Mouse (Mus musculus) gastrocnemius, postnatal 10 days (tissue): ENCODE measurements around the gene Rdh14. TPM values are rescaled to one million over a fixed set of nuclear protein-coding genes. Genes with fewer than 3 reads are reported as not detected.

Experiments used
- DNase-seq: peaks from one replicate; pipeline ENCODE4 v3.0.0; 2021; ENCODE audit warnings: mixed read lengths
- long read RNA-seq, 2 experiments: library from polyadenylated mRNA; stranded (forward); transcript quantifications; one replicate each; pipeline ENCODE4 v2.0.0; 2021
- total RNA-seq, 2 experiments: library from RNA; stranded (reverse); gene quantifications; 2 replicates each; pipeline ENCODE4 v1.2.3; 2021

Gene Rdh14
- total RNA-seq, result 10 to 100 TPM; 31.3 to 36.5 TPM
- long read RNA-seq, experiment 1, transcript Rdh14-201 (2 exons, 1,480 nt), result major isoform, 49 of 60 reads
- long read RNA-seq, experiment 1, partial matches to known transcripts, result 0 of 60 reads
- long read RNA-seq, experiment 1, other reads (novel, unspliced or antisense), result 11 of 60 reads
- long read RNA-seq, experiment 2, transcript Rdh14-201 (2 exons, 1,480 nt), result major isoform, 60 of 65 reads
- long read RNA-seq, experiment 2, partial matches to known transcripts, result 0 of 65 reads
- long read RNA-seq, experiment 2, other reads (novel, unspliced or antisense), result 5 of 65 reads

- DNase-seq, result peak; percentile 93
Measured at GRCm38 (mm10) chr12:10390671-10391441, at the start of gene Rdh14. TSS of gene Rdh14 (plus strand) at chr12:10390772.

GRCm38 (mm10) chr12:10350706-10351105 is 39.9 kb upstream of the Rdh14 start:
- DNase-seq, result no peak

- no peak for DNase-seq
Measured at GRCm38 (mm10) chr12:10357756-10358155, 32.8 kb upstream of the Rdh14 start.

- no peak for DNase-seq
Measured at GRCm38 (mm10) chr12:10369673-10370072, 20.9 kb upstream of the Rdh14 start, which contains the start of gene Nt5c1b. TSS of gene Nt5c1b (plus strand) at chr12:10369973.

- no peak for DNase-seq
Measured at GRCm38 (mm10) chr12:10400788-10401187, 10.2 kb downstream of the Rdh14 start.

- no peak for DNase-seq
Measured at GRCm38 (mm10) chr12:10402421-10403115, 12.0 kb downstream of the Rdh14 start.

GRCm38 (mm10) chr12:10410511-10411179 is 20.1 kb downstream of the Rdh14 start:
- no peak for DNase-seq

GRCm38 (mm10) chr12:10411453-10411852 is 20.9 kb downstream of the Rdh14 start:
- no peak for DNase-seq

- no peak for DNase-seq
Measured at GRCm38 (mm10) chr12:10422347-10422746, 31.8 kb downstream of the Rdh14 start.

- DNase-seq, result no peak
Measured at GRCm38 (mm10) chr12:10425982-10426863, 35.7 kb downstream of the Rdh14 start.

GRCm38 (mm10) chr12:10430999-10431398 is 40.4 kb downstream of the Rdh14 start:
- DNase-seq, result no peak

- peak; percentile 92 for DNase-seq
Measured at GRCm38 (mm10) chr12:10438054-10439001, 47.8 kb downstream of the Rdh14 start.

GRCm38 (mm10) chr12:10439483-10440235 is 49.1 kb downstream of the Rdh14 start:
- DNase-seq, result no peak

Other genes with a start within 250 kb of the Rdh14 start
- gene Nt5c1b, start 20.8 kb upstream of the Rdh14 start, total RNA-seq, result not detected